Mouse (Mus musculus): ENCODE measurements around the gene Shroom1.

DNA sequence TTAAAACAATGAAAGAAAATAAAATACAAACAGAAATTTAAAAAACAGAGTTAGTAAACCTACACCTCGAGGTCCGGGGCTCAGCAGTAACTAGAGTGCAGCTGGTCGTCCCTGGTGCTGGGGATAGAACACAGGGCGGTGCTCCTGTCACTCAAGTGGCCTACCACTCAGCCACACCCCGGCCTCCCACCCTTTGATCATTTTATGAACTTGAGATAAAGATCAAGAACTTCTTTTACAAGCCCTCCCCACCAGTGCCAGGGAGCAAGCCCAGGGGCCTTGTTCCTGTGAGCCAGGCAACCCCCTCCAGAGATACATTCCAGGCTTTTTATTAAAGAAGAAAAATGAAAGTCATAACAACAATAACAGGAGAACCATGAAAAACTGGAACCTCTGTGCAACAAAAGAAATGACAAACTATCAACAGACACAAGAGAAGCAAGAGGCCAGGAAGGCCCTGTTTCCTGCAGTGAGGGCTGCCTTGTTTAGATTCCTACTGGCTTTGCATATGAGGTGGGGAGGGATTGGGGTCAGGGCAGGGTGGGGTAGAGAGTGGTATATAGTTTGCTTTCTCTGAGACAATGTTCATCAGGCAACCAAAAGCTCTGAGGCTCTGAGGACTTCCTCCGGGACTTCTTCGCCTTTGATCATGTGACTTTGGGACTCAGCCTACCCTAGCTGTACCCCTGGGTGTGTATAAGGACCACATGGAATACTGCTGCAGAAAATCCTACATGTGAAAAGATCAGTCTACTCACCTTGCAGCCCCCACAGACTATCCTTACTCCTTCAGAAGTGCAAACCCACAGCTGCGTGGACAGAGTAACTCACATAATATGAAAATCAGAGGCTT, 60.0 kb downstream of the Shroom1 start:
- TF ChIP-seq CTCF (IDR thresholded peaks at IDR 0.05; ENCODE audit: extremely low read depth, insufficient read depth, insufficient read length, insufficient replicate concordance) (no peak), POLR2A (IDR thresholded peaks at IDR 0.05; ENCODE audit: low read depth, low read length) (no peak)

Data from spleen, adult 2 months (tissue).